Mouse (Mus musculus) E14TG2a.4 (cell line): ENCODE results near the gene Eif3m.
A peak's percentile ranks its signal among the peaks of the same experiment; 100 is the strongest.

Experiments used
- H3K27me3 ChIP-seq: 2 replicates; pipeline ENCODE4 v1.6.1; 2014; ENCODE audit warnings: low read length, control low read depth; ENCODE audit not compliant: insufficient read depth
- H3K36me3 ChIP-seq: 2 replicates; pipeline ENCODE4 v1.6.1; 2014; ENCODE audit warnings: low read length, control low read depth; ENCODE audit not compliant: insufficient read depth
- H3K4me1 ChIP-seq: replicated peaks from 2 replicates; pipeline ENCODE4 v1.6.1; 2014; ENCODE audit warnings: low read depth, low read length, control low read depth
- H3K4me3 ChIP-seq: replicated peaks from 2 replicates; pipeline ENCODE4 v1.5.1; 2014; ENCODE audit warnings: mild to moderate bottlenecking, low read length
- H3K9me3 ChIP-seq: 2 replicates; pipeline ENCODE4 v1.6.1; 2014; ENCODE audit warnings: low read length, control low read depth
- CTCF ChIP-seq: conservative IDR thresholded peaks from 2 replicates; pipeline ENCODE4 v1.5.1; 2014; ENCODE audit warnings: low read length
- NANOG ChIP-seq: IDR thresholded peaks from 2 replicates; pipeline ENCODE4 v1.6.1; 2014; ENCODE audit warnings: borderline replicate concordance, low read length, mixed read lengths
- POU5F1 ChIP-seq: IDR thresholded peaks from 2 replicates; pipeline ENCODE4 v1.6.1; 2014; ENCODE audit warnings: low read length, borderline replicate concordance

Eif3m gene

DNA sequence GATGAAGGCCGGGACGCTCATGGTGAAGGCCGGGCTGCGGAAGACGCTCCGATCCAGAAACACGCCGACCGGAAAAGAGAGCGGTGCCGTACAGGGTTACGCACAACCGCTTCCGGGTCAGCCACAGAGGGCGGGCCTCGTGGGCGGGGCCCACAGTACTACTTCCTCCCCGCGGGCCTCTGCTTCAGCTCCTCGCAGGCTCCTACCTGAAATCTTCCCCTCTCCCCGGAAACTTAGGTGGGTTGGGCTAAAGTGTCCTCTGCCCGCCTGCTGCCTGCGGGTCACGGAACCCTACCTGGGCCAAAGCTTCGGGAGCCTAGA is at the start of gene Eif3m:
TSS of gene Eif3m (minus strand) at position 114 of the 321 bp plus-strand sequence.
- TF ChIP-seq NANOG: no peak
- no peak for TF ChIP-seq POU5F1
- no peak for TF ChIP-seq CTCF
- Histone ChIP-seq H3K27me3 (no peaks in the 10 kb centered on the region), H3K36me3 (peaks cover 28% of the 10 kb centered on the region), H3K4me1 (peaks cover 24% of the 10 kb centered on the region), H3K4me3 (peak within 1 kb of the TSS; percentile 97), H3K9me3 (no peaks in the 10 kb centered on the region)

DNA sequence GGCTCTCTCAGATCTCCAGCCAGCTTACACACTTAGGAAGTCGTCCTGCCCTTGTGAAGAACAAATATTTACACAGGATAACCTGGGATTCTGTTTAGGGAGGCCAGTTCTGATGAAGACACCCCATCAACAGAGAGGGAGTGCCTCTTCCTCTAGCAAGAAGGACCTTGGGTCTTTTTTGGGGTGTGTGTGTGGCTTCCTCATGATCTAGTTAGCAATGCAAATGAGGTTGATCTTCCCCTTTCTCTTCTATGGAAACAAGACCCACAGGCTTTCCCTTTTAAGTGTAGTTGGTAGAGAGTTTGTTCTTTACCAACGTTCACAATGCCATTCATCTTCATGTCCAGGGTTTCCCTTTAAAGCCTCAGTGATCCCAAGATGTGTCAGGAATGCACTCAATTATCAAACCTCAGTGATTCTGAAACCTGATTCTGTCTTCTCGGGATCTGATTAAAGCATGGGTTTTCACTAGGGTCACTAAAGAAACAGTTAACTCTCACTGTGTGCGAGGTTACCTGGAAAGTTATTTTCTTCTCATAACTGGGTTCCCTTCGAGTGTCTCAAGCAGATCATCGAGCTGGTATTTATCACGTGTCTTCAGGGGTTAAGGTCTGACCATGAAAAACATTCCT is 46.0 kb upstream of the Eif3m start:
- Histone ChIP-seq H3K36me3 (no peaks in the 10 kb centered on the region), H3K4me1 (peaks cover 10% of the 10 kb centered on the region), H3K9me3 (no peaks in the 10 kb centered on the region), H3K27me3 (no peaks in the 10 kb centered on the region), H3K4me3 (no peak overlapping the region)
- TF ChIP-seq CTCF (no peak), POU5F1 (no peak), NANOG (no peak)

DNA sequence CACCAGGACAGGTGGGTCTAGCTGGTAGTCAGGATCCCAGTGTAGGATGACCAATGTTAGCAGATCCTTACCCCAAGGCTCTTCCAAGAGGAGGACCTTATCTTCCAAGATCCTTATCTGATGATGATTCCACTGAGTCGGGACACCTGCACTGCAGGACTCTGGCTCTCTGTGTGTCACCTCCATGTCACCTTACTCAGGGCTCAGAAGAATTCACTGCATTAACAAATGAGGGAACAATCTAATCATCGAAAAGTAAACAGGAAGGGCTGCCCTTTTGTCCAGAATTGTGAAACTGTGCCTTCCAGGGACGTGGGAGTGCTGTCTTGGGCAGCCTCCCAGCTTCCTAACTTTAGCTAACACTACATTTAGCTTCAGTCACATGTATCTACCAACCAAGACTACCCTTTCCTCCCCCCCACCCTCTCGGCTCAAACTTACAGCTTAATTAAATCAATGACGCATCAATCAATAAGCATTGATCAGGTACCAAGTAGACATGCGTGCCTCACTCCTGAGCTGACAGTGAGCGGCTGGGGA is 41.8 kb upstream of the Eif3m start:
- TF ChIP-seq NANOG (no peak), CTCF (no peak), POU5F1 (no peak)
- H3K4me1 ChIP-seq: peaks cover 10% of the 10 kb centered on the region
- no peaks in the 10 kb centered on the region for H3K36me3 ChIP-seq
- no peak overlapping the region for H3K4me3 ChIP-seq
- H3K27me3 ChIP-seq: no peaks in the 10 kb centered on the region; the same call in 1 of the 2 replicates
- H3K9me3 ChIP-seq: no peaks in the 10 kb centered on the region

DNA sequence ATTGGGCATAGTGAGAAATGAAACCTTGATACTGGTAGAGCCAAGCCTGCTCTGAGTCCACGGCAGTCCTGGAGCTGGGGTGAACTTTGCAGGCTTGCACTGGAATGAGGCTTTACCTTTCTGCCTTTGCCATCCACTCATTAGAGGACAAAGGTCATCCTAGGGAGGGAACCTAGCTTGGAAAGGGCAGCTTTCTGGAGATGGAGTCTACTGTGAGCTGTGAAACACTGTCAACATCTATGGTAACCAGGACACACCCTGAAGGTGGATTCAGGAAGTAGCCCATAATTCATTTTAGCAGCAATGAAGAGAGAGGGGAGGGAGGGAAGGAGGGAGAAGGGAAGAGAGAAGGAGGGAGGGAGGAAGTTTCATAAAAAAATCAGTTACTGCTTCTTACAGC is 38.6 kb upstream of the Eif3m start:
- H3K36me3 ChIP-seq: no peaks in the 10 kb centered on the region
- no peaks in the 10 kb centered on the region for H3K9me3 ChIP-seq
- no peaks in the 10 kb centered on the region for H3K4me1 ChIP-seq
- TF ChIP-seq NANOG (no peak), POU5F1 (no peak), CTCF (no peak)
- H3K27me3 ChIP-seq: peaks cover 2% of the 10 kb centered on the region; the same call in 1 of the 2 replicates
- no peak overlapping the region for H3K4me3 ChIP-seq

DNA sequence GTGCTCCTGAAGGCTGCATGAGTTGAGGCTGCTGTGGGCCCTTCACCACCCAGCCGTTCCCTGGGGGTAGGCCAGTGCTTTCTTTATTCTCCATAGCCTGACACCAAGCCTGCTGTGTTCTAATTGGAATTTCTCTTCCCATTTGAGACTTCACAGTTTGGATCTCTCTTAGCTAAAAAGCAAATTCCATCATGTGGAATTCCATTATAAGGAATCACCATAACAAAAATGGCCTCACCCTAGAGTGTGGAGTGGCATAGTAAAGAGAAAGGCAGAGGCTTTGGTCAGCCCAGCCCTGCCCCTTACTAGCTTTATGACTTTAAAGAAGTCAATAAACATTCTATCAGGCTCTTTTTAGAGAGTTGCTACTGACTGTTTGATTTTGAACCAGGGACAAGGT is 31.4 kb upstream of the Eif3m start:
- peak; percentile 18; the same call in 1 of the 2 replicates for TF ChIP-seq NANOG
- no peak for TF ChIP-seq CTCF
- TF ChIP-seq POU5F1: no peak
- 0 out of 2 replicates have a peak, but pooled peaks cover 2% of the 10 kb centered on the region for H3K27me3 ChIP-seq
- no peaks in the 10 kb centered on the region for H3K9me3 ChIP-seq
- H3K4me1 ChIP-seq: peaks cover 16% of the 10 kb centered on the region
- H3K36me3 ChIP-seq: no peaks in the 10 kb centered on the region
- no peak overlapping the region for H3K4me3 ChIP-seq

DNA sequence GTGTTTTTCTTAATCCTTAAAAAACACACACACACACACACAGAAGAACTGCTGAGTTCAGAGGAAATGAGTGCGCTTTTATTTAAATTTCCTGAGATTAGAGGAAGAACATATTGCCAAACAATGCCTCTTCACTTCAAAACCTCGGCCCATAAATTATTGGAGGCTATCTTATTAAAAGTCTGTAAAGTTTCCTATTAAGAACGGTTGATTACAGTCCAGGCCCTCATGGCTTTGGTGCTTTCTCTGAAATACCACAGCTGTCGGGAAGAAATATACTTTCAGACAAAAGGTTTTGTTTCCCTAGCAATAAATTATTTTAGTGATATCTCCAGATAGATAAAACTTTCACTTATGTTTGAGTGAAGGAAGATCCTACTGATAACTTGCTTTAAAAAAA is 26.3 kb upstream of the Eif3m start:
- Histone ChIP-seq H3K4me3 (no peak overlapping the region), H3K4me1 (peaks cover 10% of the 10 kb centered on the region), H3K9me3 (no peaks in the 10 kb centered on the region), H3K27me3 (no peaks in the 10 kb centered on the region), H3K36me3 (no peaks in the 10 kb centered on the region)
- TF ChIP-seq POU5F1: no peak
- no peak for TF ChIP-seq NANOG
- TF ChIP-seq CTCF: no peak

DNA sequence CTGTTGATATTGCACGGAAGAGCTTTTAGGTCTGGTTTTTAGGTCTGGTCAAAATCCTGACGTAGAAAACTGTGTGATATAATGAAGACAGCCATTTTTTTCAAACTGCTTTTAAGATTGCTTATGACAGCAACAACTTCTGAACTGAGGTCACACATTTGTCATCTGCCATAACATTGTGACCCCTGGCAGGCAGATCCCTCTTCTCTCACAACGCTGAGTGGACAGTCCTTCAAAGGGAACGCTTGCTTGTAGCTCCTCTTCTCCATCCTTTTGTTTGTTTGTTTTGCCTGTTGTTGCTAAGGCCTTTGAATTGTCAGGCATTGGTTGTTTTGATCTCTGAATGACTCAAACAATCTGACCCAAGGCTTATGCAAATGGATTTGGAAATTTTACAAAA is 24.0 kb upstream of the Eif3m start:
- Histone ChIP-seq H3K36me3 (no peaks in the 10 kb centered on the region), H3K4me3 (no peak overlapping the region), H3K4me1 (no peaks in the 10 kb centered on the region), H3K9me3 (no peaks in the 10 kb centered on the region), H3K27me3 (no peaks in the 10 kb centered on the region)
- TF ChIP-seq CTCF (no peak), NANOG (no peak), POU5F1 (no peak)

DNA sequence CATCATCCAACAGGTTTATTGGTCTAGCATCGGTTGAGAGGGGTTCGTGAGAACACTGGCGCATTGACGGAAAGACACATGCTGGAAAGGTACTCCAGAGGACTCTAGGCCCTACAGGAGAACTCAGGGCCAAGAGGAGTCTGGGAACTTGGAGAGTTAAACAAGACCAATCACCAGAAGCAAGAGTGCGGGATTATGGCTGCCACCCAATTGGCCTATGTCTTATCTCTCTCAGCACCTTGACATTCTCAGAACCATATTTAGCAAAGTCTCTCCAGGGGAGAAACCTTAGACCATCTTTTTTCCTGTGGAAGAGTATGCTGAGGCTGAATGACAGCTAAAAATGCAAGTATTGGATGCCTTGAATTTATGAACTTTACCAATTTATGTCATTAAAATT is 22.0 kb upstream of the Eif3m start:
- no peak overlapping the region for H3K4me3 ChIP-seq
- H3K9me3 ChIP-seq: no peaks in the 10 kb centered on the region
- H3K36me3 ChIP-seq: no peaks in the 10 kb centered on the region
- no peaks in the 10 kb centered on the region for H3K27me3 ChIP-seq
- no peaks in the 10 kb centered on the region for H3K4me1 ChIP-seq
- TF ChIP-seq NANOG (no peak), CTCF (no peak), POU5F1 (no peak)

DNA sequence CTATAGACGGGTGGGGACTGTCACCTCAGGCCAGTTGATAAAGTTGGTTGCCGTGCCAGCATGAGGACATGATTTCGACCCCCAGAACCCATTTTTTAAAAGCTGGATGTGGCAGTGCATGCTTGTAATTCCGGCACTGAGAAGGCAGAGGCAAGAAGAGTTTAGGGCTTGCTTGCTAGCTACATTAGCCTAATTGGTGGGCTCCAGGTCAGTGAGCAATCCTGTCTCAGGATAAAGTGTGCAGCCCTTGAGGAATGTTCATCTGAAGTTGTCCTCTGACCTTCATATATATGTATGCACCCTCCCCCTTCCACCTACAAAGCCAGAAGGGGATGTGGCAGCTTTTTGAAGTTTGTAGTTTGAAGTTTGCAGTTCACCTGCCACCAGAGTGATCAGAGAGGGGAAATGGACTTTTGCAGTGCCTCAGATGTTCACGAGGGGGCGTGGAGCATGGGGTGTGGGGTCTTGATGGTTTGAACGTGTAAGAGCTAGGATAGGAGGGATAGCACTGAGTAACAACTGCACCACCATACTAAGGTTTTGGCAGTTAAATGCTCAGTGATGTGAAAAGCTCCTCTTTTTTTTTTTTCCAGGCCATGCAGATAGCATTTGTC is 21.2 kb upstream of the Eif3m start:
- Histone ChIP-seq H3K27me3 (no peaks in the 10 kb centered on the region), H3K9me3 (no peaks in the 10 kb centered on the region), H3K4me3 (no peak overlapping the region), H3K4me1 (no peaks in the 10 kb centered on the region), H3K36me3 (no peaks in the 10 kb centered on the region)
- TF ChIP-seq CTCF (peak; percentile 68), POU5F1 (no peak)
